Mouse (Mus musculus) brain, adult 2 months (tissue): Measurements from ENCODE around the gene Chd1.

Source experiments
- DNase-seq: peaks from one replicate; pipeline ENCODE4 v3.0.0; 2011; ENCODE audit warnings: low read depth, low spot score

Gene Chd1

GRCm38 (mm10) chr17:15704475-15705300, at the start of gene Chd1:
Gene Chd1, plus strand, starts transcription at chr17:15704967.
- peak; percentile 95 for DNase-seq

GRCm38 (mm10) chr17:15656881-15657607, 47.7 kb upstream of the Chd1 start:
- DNase-seq = no peak

DNA sequence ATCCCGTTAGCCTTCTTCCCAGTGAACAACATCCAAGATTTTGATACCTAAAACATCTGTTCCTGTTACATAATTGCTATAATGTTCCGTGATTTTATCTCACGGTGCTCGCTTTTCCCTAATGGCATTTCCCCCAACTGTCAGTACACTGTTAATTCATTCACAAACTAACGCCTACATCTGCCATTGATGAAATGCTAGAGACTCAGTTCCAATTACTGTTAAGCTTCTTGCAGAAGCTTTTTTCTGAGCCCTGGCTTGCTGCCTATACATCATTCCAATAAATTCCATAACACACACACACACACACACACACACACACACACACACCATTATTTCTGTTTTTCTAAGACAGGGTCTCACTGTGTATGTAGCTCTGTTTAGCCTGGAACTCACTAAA, 31.9 kb upstream of the Chd1 start:
- DNase-seq = peak; percentile 29

DNA sequence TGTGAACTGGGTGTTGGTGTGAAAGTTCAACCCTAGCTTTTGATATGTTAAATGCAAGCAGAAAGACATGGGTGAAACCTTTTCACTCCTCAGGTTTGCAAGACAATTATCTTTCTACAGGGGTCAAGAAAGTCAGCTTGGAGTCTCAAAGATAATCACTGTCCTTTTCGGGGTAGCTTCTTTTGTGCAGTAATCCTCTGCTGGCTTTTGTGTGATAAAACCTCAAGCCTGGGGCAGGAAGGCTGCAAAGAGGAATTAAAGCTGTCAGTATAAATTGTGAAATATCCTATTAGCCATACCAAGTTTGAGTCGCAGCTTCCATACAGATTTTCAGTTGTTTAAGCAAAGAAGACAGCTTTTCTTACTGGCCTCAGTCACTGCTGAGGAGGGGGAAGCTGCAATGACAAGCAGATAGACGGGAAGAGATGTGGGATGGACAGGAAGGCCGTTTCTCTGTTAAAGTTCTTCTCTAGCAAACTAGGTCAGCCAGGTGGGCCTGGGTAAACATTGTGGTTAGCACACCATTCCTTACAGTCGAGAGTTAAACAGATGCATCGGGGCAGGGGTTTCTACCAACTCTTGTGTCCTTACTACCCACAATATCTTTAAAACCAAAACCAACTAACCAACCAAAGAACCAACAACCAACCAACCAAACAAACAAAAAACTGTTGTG, 26.7 kb upstream of the Chd1 start:
- DNase-seq = no peak

DNA sequence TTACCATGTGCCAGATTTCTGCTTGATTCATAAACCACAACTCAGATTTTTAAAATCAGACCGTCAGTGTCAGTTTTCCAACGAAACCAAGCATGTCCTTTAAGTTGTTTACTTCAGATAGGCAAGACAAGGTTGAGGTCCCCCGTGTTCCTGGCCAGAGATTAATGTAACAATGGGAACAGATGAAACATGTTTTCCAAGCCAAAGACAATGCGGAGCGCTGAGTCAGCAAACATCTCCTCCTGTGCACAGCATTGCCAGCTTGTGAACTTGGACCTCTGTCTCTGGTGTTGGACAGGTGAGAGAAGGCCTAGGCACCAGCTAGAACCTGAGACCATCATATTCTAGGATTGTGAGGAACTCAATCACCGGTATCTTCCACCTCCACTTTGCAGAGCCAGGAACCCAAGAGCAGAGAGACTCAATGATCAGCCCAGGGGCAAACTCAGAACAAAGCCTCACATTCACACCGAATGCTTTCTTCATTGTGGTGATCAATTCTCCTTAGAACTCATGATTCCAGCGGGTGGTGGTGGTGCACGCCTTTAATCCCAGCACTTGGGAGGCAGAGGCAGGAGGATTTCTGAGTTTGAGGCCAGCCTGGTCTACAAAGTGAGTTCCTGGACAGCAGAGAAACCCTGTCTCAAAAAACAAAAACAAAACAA, 24.7 kb upstream of the Chd1 start:
- DNase-seq = no peak

DNA sequence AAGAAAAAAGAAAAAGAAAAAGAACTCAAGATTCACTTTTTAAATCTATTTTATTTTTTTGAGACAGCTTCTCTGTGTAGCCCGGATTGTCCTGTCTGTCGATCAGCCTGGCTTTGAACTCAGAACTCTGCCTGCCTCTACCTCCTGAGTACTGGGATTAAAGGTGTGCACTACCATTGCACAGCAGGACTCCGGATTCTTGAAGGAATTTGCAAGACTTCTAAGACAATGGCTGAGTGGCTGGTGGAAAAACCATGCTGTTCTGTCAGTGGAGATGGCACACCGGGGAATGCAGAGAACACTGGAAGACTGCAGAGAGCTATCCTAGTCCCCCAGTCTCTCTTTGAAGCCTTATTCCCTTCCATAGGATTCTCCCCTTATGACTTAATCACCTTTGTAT, 24.1 kb upstream of the Chd1 start:
- no peak for DNase-seq

GRCm38 (mm10) chr17:15686396-15686795, 18.4 kb upstream of the Chd1 start:
- no peak for DNase-seq

GRCm38 (mm10) chr17:15690304-15690703, 14.5 kb upstream of the Chd1 start:
- DNase-seq = no peak

DNA sequence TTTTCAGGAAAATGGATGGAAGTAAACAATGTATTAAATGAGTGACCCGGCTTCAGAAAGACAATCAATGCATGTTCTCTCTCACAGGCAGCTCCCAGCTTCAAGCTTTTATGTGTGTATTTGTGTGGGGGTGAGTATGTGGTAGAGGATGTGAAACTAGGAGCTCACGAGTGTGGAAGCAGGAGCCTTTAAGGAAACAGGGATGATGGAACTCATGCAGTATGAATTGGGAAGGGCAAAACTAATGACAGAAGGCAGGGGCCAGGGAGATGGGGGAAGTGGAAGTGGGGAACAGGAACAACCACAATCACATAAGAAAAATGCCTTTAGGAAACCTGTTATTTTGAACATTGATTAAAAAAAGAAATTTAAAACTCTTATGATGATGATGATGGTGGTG, 9.2 kb upstream of the Chd1 start:
- DNase-seq = no peak

DNA sequence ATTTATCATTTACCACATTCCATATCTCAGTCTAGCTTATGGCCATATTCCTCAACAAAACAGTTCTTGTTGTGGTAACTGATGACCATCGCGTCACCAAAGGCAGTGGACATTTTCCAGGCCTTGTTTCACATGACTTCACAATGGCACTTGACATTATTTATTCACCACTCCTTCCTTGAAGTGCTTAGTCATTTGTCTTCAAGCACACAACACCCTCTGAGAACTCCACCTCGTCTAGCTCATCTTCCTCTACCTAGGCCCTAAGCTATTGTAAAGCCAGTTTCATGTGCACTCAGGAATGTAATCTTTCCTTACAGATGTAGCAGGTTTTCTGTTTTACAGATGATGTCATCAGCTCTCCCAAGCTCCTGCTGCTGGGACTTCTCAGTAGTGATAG, 5.8 kb upstream of the Chd1 start:
- no peak for DNase-seq

DNA sequence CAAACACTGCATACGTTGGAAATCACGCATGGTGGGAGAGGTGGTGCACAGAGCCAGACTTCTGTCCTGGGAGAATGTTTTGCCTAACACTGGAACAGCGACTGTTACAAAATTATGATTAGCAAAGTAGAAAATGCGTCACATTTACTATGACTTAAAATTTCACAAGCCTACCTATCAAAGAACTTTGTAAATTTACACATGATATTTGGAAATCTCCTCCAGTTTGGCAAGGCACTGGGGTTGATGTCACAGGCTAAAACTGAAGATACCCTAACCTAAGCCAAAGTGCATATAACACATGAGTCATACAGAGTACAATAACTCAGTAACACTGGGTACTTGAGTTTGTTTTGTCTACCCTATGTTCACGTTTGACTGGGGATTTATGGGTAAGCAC, 3.3 kb upstream of the Chd1 start:
- no peak for DNase-seq

DNA sequence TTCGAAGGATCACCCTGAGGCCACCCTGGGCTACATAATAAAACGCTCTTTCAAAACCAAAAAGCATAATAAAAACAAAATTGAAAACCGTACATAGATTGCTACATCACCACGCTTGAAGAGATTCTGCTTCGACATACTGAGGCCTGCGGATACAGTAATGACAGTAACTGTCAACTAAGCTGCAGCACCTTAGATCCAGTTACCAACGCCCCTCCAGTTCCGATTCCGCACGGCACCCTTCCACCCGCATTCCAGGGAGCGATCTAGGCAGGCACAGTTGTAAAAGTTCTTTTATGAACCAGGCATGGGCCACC, 651 bp upstream of the Chd1 start:
- no peak for DNase-seq

DNA sequence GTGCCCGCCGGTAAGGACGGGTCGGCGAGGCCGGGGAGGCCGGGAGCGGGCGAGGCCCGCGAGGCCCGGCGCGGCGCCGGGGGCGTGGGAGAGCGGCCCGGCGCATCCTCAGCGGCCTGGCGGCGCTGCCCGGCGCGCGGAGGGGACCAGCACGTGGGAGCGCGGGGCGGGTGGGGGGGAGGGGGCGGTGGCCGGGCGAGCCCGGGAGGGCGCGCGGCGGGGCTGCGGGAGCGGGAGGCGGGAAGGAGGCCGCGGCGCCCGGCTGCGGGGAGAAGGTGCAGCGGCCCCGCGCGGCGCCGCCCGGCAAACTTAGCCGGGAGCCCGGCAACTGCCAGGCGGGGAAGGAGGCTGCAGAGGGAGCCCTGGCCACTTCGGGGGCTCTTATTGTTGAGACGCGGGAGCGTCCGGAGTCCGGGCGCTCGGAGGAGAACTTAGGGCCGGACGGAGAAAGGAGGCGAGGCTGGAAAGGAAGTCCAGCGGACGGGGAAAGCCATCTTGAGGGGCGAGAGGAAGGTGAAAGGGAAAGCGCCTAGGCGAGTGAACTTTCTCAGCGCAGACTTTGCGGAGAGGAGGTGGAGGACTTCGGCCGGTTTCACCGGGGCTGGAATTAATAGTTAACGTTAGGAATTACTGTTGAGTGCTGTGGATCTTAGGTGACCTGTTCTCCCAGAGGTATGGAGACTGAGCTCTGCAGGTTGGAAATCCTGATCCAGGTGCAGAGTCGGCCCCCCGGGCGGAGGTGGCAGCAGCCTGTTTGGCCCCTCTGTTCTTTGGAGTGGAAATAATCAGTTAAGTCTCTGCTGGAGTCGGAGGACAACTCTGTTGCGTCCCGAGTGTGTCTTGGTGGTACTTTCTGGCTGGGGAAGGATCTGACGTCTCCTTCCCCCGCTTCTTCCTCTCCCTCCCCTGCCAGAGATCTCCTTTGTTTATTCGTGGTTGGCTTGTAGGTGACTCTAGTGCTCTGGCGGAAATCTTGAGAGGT, 827 bp downstream of the Chd1 start:
- DNase-seq = peak; percentile 43

- no peak for DNase-seq
These were observed 9.7 kb downstream of the Chd1 start for GRCm38 (mm10) chr17:15714507-15714906.

DNA sequence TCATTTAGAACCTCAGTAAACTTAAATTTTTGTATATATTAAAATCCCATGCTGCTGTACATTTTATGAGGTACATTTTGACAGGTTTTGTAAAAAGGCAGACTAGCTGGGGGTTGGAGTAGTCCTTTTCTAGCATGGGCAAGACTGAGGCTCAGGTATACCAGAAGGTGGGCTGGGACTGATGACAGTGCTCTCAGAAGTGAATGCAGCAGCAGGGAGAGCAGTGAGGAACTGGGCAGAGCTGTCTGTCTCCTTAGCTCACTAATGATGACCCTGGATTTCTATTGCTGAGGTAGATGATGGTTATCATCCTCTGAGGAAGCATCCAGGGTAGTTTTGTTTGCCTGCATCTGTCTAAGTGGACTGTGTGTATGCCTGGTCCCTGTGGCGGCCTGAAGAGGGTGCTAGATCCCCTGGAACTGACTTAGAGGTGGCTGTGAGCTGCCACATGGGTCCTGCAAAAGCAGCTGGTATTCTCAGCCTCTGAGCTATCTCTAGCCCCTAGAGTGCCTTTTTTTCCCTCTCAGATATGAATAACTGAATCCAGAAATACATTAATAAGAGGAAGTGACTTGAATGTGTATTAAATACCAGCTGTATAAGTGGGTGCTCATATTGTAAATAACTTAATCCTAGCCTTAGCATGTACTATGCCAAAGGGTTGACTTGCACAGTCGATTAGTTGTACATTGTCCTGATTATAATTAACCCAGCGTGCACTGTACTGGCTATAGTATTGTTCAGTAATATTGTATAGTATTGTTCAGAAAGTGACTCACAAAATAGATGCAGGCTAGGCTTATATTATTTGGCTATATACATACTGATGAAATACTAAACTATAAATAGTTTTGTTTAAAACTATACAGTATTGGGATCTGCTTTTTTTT, 10.5 kb downstream of the Chd1 start:
- DNase-seq = peak; percentile 42

DNA sequence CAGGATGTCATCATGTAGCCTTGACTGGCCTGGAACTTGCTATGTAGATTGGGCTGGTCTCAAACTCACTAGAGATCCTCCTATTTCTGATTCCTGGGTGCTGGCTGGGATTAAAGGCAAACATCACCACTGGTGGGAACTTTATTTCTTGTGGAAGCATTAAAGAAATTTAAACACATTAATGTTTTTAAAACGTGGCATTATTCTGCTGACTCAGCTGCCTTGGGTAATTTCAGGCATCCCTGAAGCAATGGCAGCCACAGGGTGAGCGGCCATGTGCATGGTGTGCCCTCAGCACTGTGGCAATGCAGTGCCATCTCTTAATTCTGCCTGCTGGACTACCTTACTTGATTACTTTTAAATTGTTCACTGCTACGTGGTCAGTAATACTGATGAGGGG, 11.2 kb downstream of the Chd1 start:
- DNase-seq = no peak

DNA sequence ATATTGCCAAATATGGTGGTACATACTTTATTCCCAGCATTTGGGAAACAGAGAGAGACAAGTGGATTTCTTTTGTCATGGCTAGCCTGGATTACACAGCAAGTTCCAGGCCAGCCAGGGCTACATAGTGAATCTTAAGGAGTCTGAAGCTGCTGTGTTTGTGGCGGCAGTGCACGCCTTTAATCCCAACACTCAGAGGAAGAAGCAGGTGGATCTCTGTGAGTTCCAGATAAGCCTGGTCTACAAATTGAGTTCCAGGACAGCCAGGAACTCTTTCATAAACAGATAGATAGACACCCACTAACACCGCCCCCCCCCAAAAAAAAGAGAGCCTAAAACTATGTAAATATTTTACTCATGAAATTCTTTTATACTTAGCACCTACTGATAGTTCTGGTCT, 16.1 kb downstream of the Chd1 start:
- DNase-seq = no peak

DNA sequence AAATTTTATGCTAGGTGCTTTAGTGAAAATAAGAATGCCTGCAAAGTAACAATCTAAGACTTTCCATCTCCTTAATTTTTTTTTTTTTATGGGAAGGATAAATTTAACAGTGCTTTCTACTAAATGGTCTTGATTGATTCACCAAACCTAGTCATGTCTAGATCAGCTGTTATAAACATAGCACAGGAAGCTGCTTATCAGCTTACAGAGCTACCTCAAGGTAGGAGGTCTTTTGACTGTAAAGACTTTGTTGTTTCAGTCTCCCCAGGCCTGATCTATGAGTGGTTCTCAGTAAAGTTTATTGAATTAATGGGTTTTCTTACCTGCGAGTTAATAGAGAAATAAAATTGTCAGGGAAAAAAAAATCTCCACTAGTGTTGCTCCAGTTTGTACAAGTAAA, 18.5 kb downstream of the Chd1 start:
- no peak for DNase-seq

- peak; percentile 82 for DNase-seq
These were observed 19.2 kb downstream of the Chd1 start for GRCm38 (mm10) chr17:15723866-15724475.

- peak; percentile 34 for DNase-seq
These were observed 26.9 kb downstream of the Chd1 start for GRCm38 (mm10) chr17:15731706-15732105.
